Mouse (Mus musculus): ENCODE results near the gene 2510039O18Rik.

GRCm38 (mm10) chr4:147935904-147936303, 4.8 kb upstream of the 2510039O18Rik start:
- TF ChIP-seq EP300 (IDR thresholded peaks at IDR 0.05) (no peak), CTCF (IDR thresholded peaks at IDR 0.05) (no peak)

Measured in lung, postnatal 0 days (tissue).